Mouse (Mus musculus) MEL (cell line): ENCODE data around the gene Neto2.
A peak's percentile ranks its signal among the peaks of the same experiment; 100 is the strongest.

Experiments used
- CHD2 ChIP-seq: IDR thresholded peaks from 2 replicates; pipeline ENCODE4 v1.6.1; 2011; ENCODE audit warnings: low read length, improper control_type of control experiment
- CTCF ChIP-seq, 3 experiments: IDR thresholded peaks in 2 of 3; conservative IDR thresholded peaks in 1 of 3; 2 replicates each; pipeline ENCODE4 v1.5.1; 2011 to 2012; ENCODE audit warnings: low read length in 3 of 3, low read depth in 2 of 3, mild to moderate bottlenecking in 2 of 3, improper control_type of control experiment in 1 of 3, inconsistent platforms in 1 of 3, mixed read lengths in 1 of 3, moderate library complexity in 1 of 3; ENCODE audit not compliant: control insufficient read depth in 1 of 3, insufficient read depth in 1 of 3, poor library complexity in 1 of 3, severe bottlenecking in 1 of 3
- EP300 ChIP-seq, 2 experiments: IDR thresholded peaks; 2 replicates each; pipeline ENCODE4 v1.6.1; 2011; ENCODE audit warnings: improper control_type of control experiment in 2 of 2, low read length in 2 of 2, low read depth in 1 of 2, mild to moderate bottlenecking in 1 of 2
- GATA1 ChIP-seq: IDR thresholded peaks from 2 replicates; pipeline ENCODE4 v1.6.1; 2011; ENCODE audit warnings: low read depth, low read length, improper control_type of control experiment
- MAFK ChIP-seq: IDR thresholded peaks from 2 replicates; pipeline ENCODE4 v1.6.1; 2011; ENCODE audit warnings: low read depth, mild to moderate bottlenecking, low read length, improper control_type of control experiment, borderline replicate concordance
- MAZ ChIP-seq: IDR thresholded peaks from 2 replicates; pipeline ENCODE4 v1.6.1; 2012; ENCODE audit warnings: low read depth, mild to moderate bottlenecking, inconsistent platforms, low read length, improper control_type of control experiment
- MYB ChIP-seq: IDR thresholded peaks from 2 replicates; pipeline ENCODE4 v1.6.1; 2011; ENCODE audit warnings: mild to moderate bottlenecking, low read depth, low read length, improper control_type of control experiment
- NRF1 ChIP-seq: IDR thresholded peaks from 2 replicates; pipeline ENCODE4 v1.6.1; 2014; ENCODE audit warnings: low read depth, mild to moderate bottlenecking, inconsistent platforms, low read length, improper control_type of control experiment, moderate library complexity; ENCODE audit not compliant: poor library complexity, insufficient read depth, severe bottlenecking
- POLR2A ChIP-seq, 2 experiments: IDR thresholded peaks; 2 replicates each; pipeline ENCODE4 v1.6.1; 2011 to 2012; ENCODE audit warnings: low read length in 2 of 2, mild to moderate bottlenecking in 2 of 2, control low read depth in 1 of 2, improper control_type of control experiment in 1 of 2, low read depth in 1 of 2, moderate library complexity in 1 of 2; ENCODE audit not compliant: control insufficient read depth in 1 of 2, insufficient read depth in 1 of 2, poor library complexity in 1 of 2
- POLR2AphosphoS2 ChIP-seq: IDR thresholded peaks from 2 replicates; pipeline ENCODE4 v1.6.1; 2011; ENCODE audit warnings: low read length, improper control_type of control experiment
- TBP ChIP-seq: IDR thresholded peaks from 2 replicates; pipeline ENCODE4 v1.8.0; 2011; ENCODE audit warnings: low read depth, low read length, improper control_type of control experiment
- USF2 ChIP-seq, 2 experiments: IDR thresholded peaks; 2 replicates each; pipeline ENCODE4 v1.6.1; 2011 to 2012; ENCODE audit warnings: improper control_type of control experiment in 2 of 2, low read length in 2 of 2, borderline replicate concordance in 1 of 2, inconsistent platforms in 1 of 2, low read depth in 1 of 2, mild to moderate bottlenecking in 1 of 2; ENCODE audit not compliant: insufficient read depth in 1 of 2
- ZKSCAN1 ChIP-seq: IDR thresholded peaks from 2 replicates; pipeline ENCODE4 v1.6.1; 2012; ENCODE audit warnings: low read depth, mild to moderate bottlenecking, inconsistent platforms, low read length, improper control_type of control experiment, moderate library complexity

DNA sequence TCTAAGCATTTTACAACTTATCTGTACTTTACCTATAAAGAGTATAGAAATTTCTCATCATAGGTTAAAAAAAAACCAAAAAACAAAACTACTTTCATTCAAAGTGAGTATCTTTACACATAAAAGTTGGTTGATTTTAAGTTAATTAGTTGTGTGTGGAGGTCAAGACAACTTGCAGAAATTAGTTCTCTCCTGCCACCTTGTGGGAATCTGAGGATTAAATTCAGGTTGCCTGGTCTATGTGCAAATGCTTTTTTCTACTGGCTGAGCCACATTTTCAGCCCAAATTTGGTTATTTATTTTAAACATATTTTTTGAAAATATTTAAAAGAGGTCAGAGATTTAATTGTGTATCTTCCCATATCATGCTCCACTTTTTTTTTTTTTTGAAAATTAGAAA is 35.6 kb downstream of the Neto2 start:
- TF ChIP-seq CTCF (IDR thresholded peaks at IDR 0.05 in 2 of 3, conservative IDR thresholded peaks at IDR 0.05 in 1 of 3; ENCODE audit: control insufficient read depth in 1 of 3, insufficient read depth in 1 of 3, low read depth in 2 of 3, low read length in 3 of 3, poor library complexity in 1 of 3, severe bottlenecking in 1 of 3), result peak; percentile 14 to 80 (median 29); a peak in 3 of 6 replicates
- TF ChIP-seq MAZ, result no peak
- TF ChIP-seq GATA1, result no peak
- TF ChIP-seq MAFK, result no peak
- no peak for TF ChIP-seq EP300 (IDR thresholded peaks at IDR 0.05; ENCODE audit: low read depth in 1 of 2, low read length in 2 of 2)
- no peak for TF ChIP-seq MYB
- TF ChIP-seq ZKSCAN1, result no peak
- TF ChIP-seq POLR2A (IDR thresholded peaks at IDR 0.05; ENCODE audit: control insufficient read depth in 1 of 2, insufficient read depth in 1 of 2, low read depth in 1 of 2, low read length in 2 of 2, poor library complexity in 1 of 2), result no peak
- TF ChIP-seq CHD2, result no peak
- no peak for TF ChIP-seq POLR2AphosphoS2
- no peak for TF ChIP-seq TBP
- no peak for TF ChIP-seq USF2 (IDR thresholded peaks at IDR 0.05; ENCODE audit: borderline replicate concordance in 1 of 2, insufficient read depth in 1 of 2, low read depth in 1 of 2, low read length in 2 of 2)
- no peak for TF ChIP-seq NRF1
